29 mouse cellular contexts compared by ENCODE assay signal in the genomic region with DNA sequence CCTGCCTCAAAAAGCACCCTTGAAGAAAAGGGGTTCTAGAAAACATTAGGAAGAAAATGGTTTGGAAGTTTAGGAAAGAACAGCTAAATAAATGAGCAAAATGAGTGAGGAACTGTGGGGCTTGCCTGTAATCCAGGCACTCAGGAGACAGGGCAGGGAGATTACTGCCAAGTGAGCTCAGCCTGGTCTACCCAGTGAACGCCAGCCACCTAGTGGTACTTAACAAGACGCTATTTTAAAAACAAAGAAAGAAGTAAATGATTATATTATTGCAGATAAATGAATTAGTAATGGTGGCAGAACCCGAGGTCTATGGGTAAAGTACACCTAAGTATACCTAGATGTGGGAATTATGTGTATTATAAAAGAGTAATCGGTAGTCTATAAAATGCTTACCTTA.
DNase-seq lines count a peak whose midpoint lies in the region; ATAC-seq and TF ChIP-seq lines count a peak whose summit lies in the region.
"Had no signal": no experiment of that assay in that cellular context is flagged by ENCODE, and none has a peak within 500 bp of the region (broad histone marks: within the 10 kb centered on the region; RNA-seq: fewer than 3 reads in every experiment).

No protein-coding gene starts in this region.

- no peaks in the 10 kb centered on the region for H3K4me1 ChIP-seq in forebrain, postnatal 0 days (ENCODE audit: insufficient read depth)
- H3K4me1 ChIP-seq in forebrain, embryonic 16.5 days (replicated peaks; ENCODE audit: control insufficient read depth, insufficient read depth, low read length) = no peaks in the 10 kb centered on the region
- no peaks in the 10 kb centered on the region for H3K4me1 ChIP-seq in kidney, postnatal 0 days (replicated peaks; ENCODE audit: insufficient read depth, low read length)
- H3K4me1 ChIP-seq in midbrain, postnatal 0 days (ENCODE audit: insufficient read depth, low read length) = no peaks in the 10 kb centered on the region
- H3K4me1 ChIP-seq in midbrain, embryonic 14.5 days (ENCODE audit: control insufficient read depth, insufficient read depth, low read length) = no peaks in the 10 kb centered on the region
- H3K4me1 ChIP-seq: embryonic facial prominence, embryonic 13.5 days; forebrain, embryonic 12.5 days; intestine, embryonic 15.5 days; kidney, embryonic 15.5 days; limb, embryonic 12.5 days; midbrain, embryonic 15.5 days; neural tube, embryonic 13.5 days had no signal

- DNase-seq in forebrain, postnatal 0 days = no peak
- DNase-seq in kidney, postnatal 0 days (ENCODE audit: low spot score) = no peak
- DNase-seq in kidney, adult 11 months = no peak
- DNase-seq in midbrain, postnatal 0 days (ENCODE audit: low spot score) = no peak
- DNase-seq in midbrain, embryonic 14.5 days = no peak
- DNase-seq: adrenal gland, adult 8-10 months; cerebellum, adult 9-10 months; embryo, embryonic 11 days; heart, adult 18-20 months; heart, postnatal 36 days; kidney, postnatal 4 days; lung, adult 18-20 months; retina, postnatal 1 day; right cerebral cortex, postnatal 25 days; spleen, adult 18-20 months; thymus, postnatal 25 days had no signal

- H3K4me2 ChIP-seq in forebrain, postnatal 0 days (ENCODE audit: low read depth) = no peak overlapping the region
- no peak overlapping the region for H3K4me2 ChIP-seq in forebrain, embryonic 16.5 days (ENCODE audit: low read length)
- H3K4me2 ChIP-seq in kidney, postnatal 0 days (ENCODE audit: low read length) = no peak overlapping the region
- H3K4me2 ChIP-seq in midbrain, postnatal 0 days (ENCODE audit: low read depth, low read length, poor library complexity, severe bottlenecking) = no peak overlapping the region
- H3K4me2 ChIP-seq in midbrain, embryonic 14.5 days (ENCODE audit: low read length) = no peak overlapping the region
- H3K4me2 ChIP-seq: embryonic facial prominence, embryonic 13.5 days; forebrain, embryonic 12.5 days; hindbrain, embryonic 14.5 days; intestine, embryonic 15.5 days; kidney, embryonic 15.5 days; limb, embryonic 12.5 days; liver, embryonic 12.5 days; midbrain, embryonic 15.5 days; neural tube, embryonic 13.5 days had no signal

- no peak overlapping the region for H3K27ac ChIP-seq in forebrain, postnatal 0 days (ENCODE audit: low read depth, low read length)
- no peak overlapping the region for H3K27ac ChIP-seq in forebrain, embryonic 16.5 days (ENCODE audit: low read length)
- no peak overlapping the region for H3K27ac ChIP-seq in kidney, postnatal 0 days
- H3K27ac ChIP-seq in midbrain, postnatal 0 days (ENCODE audit: low read depth, low read length) = no peak overlapping the region
- H3K27ac ChIP-seq in midbrain, embryonic 14.5 days (replicated peaks; ENCODE audit: low read depth, low read length) = no peak overlapping the region
- H3K27ac ChIP-seq: embryonic facial prominence, embryonic 13.5 days; forebrain, embryonic 12.5 days; hindbrain, embryonic 14.5 days; intestine, embryonic 15.5 days; kidney, embryonic 15.5 days; limb, embryonic 12.5 days; liver, embryonic 12.5 days; midbrain, embryonic 15.5 days; neural tube, embryonic 13.5 days had no signal

- TF ChIP-seq CTCF in forebrain, postnatal 0 days (IDR thresholded peaks at IDR 0.05; ENCODE audit: low read depth) = peak; percentile 40
- peak; percentile 10; the same call in 1 of the 2 replicates for TF ChIP-seq CTCF in kidney, postnatal 0 days (IDR thresholded peaks at IDR 0.05; ENCODE audit: low read depth)
- TF ChIP-seq CTCF in midbrain, postnatal 0 days (IDR thresholded peaks at IDR 0.05) = peak; percentile 16; the same call in 1 of the 2 replicates

- H3K27me3 ChIP-seq in forebrain, postnatal 0 days (ENCODE audit: insufficient read depth, low read length) = no peaks in the 10 kb centered on the region
- no peaks in the 10 kb centered on the region for H3K27me3 ChIP-seq in forebrain, embryonic 16.5 days (replicated peaks; ENCODE audit: control insufficient read depth, insufficient read depth, low read length)
- H3K27me3 ChIP-seq in kidney, postnatal 0 days (ENCODE audit: insufficient read depth, low read length) = no peaks in the 10 kb centered on the region
- H3K27me3 ChIP-seq in midbrain, postnatal 0 days (ENCODE audit: insufficient read depth, low read length) = no peaks in the 10 kb centered on the region
- H3K27me3 ChIP-seq in midbrain, embryonic 14.5 days (ENCODE audit: control insufficient read depth, insufficient read depth, low read length) = no peaks in the 10 kb centered on the region
- H3K27me3 ChIP-seq: embryonic facial prominence, embryonic 13.5 days; forebrain, embryonic 12.5 days; intestine, embryonic 15.5 days; kidney, embryonic 15.5 days; limb, embryonic 12.5 days; liver, embryonic 12.5 days; midbrain, embryonic 15.5 days; neural tube, embryonic 13.5 days had no signal

- WGBS in forebrain, postnatal 0 days = 70% methylated on average over 4 of the region's 4 CpGs
- 75% methylated on average over 4 of the region's 4 CpGs for WGBS in forebrain, embryonic 16.5 days
- WGBS in kidney, postnatal 0 days = 84% methylated on average over 4 of the region's 4 CpGs
- WGBS in midbrain, postnatal 0 days = 76% methylated on average over 4 of the region's 4 CpGs
- WGBS in midbrain, embryonic 14.5 days = 74% methylated on average over 4 of the region's 4 CpGs

- no peaks in the 10 kb centered on the region for H3K36me3 ChIP-seq in forebrain, postnatal 0 days (ENCODE audit: insufficient read depth)
- no peaks in the 10 kb centered on the region for H3K36me3 ChIP-seq in forebrain, embryonic 16.5 days (ENCODE audit: control insufficient read depth, insufficient read depth)
- no peaks in the 10 kb centered on the region for H3K36me3 ChIP-seq in kidney, postnatal 0 days (ENCODE audit: insufficient read depth, low read length)
- no peaks in the 10 kb centered on the region for H3K36me3 ChIP-seq in midbrain, postnatal 0 days (ENCODE audit: insufficient read depth, low read length)
- H3K36me3 ChIP-seq in midbrain, embryonic 14.5 days (ENCODE audit: control insufficient read depth, insufficient read depth, low read length) = no peaks in the 10 kb centered on the region
- H3K36me3 ChIP-seq: embryonic facial prominence, embryonic 13.5 days; forebrain, embryonic 12.5 days; intestine, embryonic 15.5 days; kidney, embryonic 15.5 days; limb, embryonic 12.5 days; liver, embryonic 12.5 days; midbrain, embryonic 15.5 days; neural tube, embryonic 13.5 days had no signal

- no peak overlapping the region for H3K9ac ChIP-seq in forebrain, postnatal 0 days
- H3K9ac ChIP-seq in forebrain, embryonic 16.5 days (replicated peaks; ENCODE audit: low read depth, low read length) = no peak overlapping the region
- no peak overlapping the region for H3K9ac ChIP-seq in kidney, postnatal 0 days (ENCODE audit: low read depth, low read length)
- H3K9ac ChIP-seq in midbrain, postnatal 0 days (replicated peaks; ENCODE audit: low read length, poor library complexity, severe bottlenecking) = no peak overlapping the region
- no peak overlapping the region for H3K9ac ChIP-seq in midbrain, embryonic 14.5 days (replicated peaks; ENCODE audit: low read length)
- H3K9ac ChIP-seq: embryonic facial prominence, embryonic 13.5 days; forebrain, embryonic 12.5 days; hindbrain, embryonic 14.5 days; intestine, embryonic 15.5 days; kidney, embryonic 15.5 days; limb, embryonic 12.5 days; liver, embryonic 12.5 days; midbrain, embryonic 15.5 days; neural tube, embryonic 13.5 days had no signal

- H3K9me3 ChIP-seq in forebrain, postnatal 0 days (ENCODE audit: low read length) = no peaks in the 10 kb centered on the region
- no peaks in the 10 kb centered on the region for H3K9me3 ChIP-seq in forebrain, embryonic 16.5 days (ENCODE audit: control insufficient read depth, low read length)
- H3K9me3 ChIP-seq in kidney, postnatal 0 days (replicated peaks; ENCODE audit: low read length) = no peaks in the 10 kb centered on the region
- H3K9me3 ChIP-seq in midbrain, postnatal 0 days (ENCODE audit: low read length) = no peaks in the 10 kb centered on the region
- no peaks in the 10 kb centered on the region for H3K9me3 ChIP-seq in midbrain, embryonic 14.5 days (ENCODE audit: control insufficient read depth, low read length)
- H3K9me3 ChIP-seq: embryonic facial prominence, embryonic 13.5 days; forebrain, embryonic 12.5 days; intestine, embryonic 15.5 days; kidney, embryonic 15.5 days; limb, embryonic 12.5 days; liver, embryonic 12.5 days; midbrain, embryonic 15.5 days; neural tube, embryonic 13.5 days had no signal

- ATAC-seq in forebrain, postnatal 0 days = no peak
- ATAC-seq in forebrain, embryonic 16.5 days = no peak
- ATAC-seq in kidney, postnatal 0 days (replicated peaks; ENCODE audit: low FRiP score, low read depth) = no peak
- ATAC-seq in midbrain, postnatal 0 days (ENCODE audit: low FRiP score) = no peak
- ATAC-seq in midbrain, embryonic 14.5 days (ENCODE audit: low FRiP score, low TSS enrichment) = no peak
- ATAC-seq in granulocyte monocyte progenitor cell, adult 5-6 weeks (replicated peaks; ENCODE audit: poor library complexity, severe bottlenecking) = no peak
- ATAC-seq: intestine, embryonic 15.5 days; liver, embryonic 12.5 days; midbrain, embryonic 15.5 days had no signal

- H3K4me3 ChIP-seq in forebrain, postnatal 0 days (ENCODE audit: low read depth, low read length) = no peak overlapping the region
- H3K4me3 ChIP-seq in forebrain, embryonic 16.5 days (replicated peaks; ENCODE audit: low read length) = no peak overlapping the region
- H3K4me3 ChIP-seq in kidney, postnatal 0 days (replicated peaks; ENCODE audit: low read depth, low read length) = no peak overlapping the region
- H3K4me3 ChIP-seq in midbrain, postnatal 0 days (ENCODE audit: low read depth, low read length) = no peak overlapping the region
- H3K4me3 ChIP-seq in midbrain, embryonic 14.5 days (replicated peaks; ENCODE audit: low read depth, low read length) = no peak overlapping the region
- H3K4me3 ChIP-seq: embryonic facial prominence, embryonic 13.5 days; erythroblast, embryonic 14.5 days; forebrain, embryonic 12.5 days; intestine, embryonic 15.5 days; kidney, embryonic 15.5 days; limb, embryonic 12.5 days; liver, embryonic 12.5 days; midbrain, embryonic 15.5 days; myocyte; neural tube, embryonic 13.5 days had no signal
